Mouse (Mus musculus): ENCODE results near the gene Esyt1.
"Not testable (repeated sequence)": the region's sequence is repeated elsewhere in the genome, so short reads cannot be mapped to it uniquely, and the experiment has no call there.

Esyt1 gene

GRCm38 (mm10) chr10:128525671-128526308 is at the start of gene Esyt1:
TSS of gene Esyt1 (minus strand) at chr10:128525871.
- DNase-seq = peak; percentile 98

- DNase-seq = no peak
Observed at GRCm38 (mm10) chr10:128575063-128575462, 49.4 kb upstream of the Esyt1 start.

GRCm38 (mm10) chr10:128565788-128566531 is 40.3 kb upstream of the Esyt1 start, which contains the start of gene Pa2g4:
TSS of gene Pa2g4 (minus strand) at chr10:128565987.
- peak; percentile 99 for DNase-seq

DNA sequence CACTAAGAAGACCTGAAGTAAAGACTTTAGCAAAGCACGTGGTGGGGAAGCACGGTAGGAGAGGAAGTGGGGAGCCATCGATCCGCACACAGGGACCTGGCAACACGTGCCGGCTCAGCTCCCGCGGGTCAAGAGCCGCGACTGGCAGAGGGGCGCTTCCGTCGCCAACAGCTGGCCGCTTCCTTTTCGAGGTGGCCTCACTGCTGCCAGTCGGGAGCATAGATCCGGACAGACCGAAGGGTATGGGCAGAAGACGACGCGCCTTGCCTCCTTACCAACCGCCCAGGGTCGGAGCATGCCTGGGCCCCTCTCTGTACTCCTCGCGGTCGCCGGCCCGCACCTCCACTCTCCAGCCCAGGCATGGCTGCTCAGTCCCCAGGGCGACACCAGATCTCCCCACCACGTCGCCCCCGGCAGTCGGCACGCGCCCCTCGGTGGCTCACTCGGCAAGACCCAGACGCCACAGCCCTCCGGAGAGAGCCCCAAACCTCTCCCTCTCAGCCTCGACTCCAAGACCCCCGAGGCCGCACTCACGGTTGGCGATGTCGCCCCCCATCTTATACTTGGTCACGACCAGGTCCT is 39.6 kb upstream of the Esyt1 start:
- no peak for DNase-seq

DNA sequence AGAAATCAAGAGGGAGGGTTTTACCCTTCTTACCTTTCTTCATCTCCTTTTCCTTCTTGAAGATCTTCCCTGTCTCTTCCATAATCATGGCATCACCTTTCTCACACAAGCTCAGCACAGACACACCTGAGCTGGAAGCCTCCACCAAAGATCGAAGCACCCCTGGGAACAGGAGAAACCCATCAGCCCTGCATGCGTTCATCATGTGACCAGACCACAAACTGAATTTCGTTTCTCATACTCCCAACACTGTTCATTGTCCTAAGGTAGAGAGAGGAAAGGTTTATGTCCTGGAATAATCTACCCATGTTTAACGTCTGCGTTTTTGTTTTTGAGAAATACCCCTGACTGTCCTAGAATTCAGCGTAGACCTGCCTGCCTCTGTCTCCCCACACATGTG is 37.9 kb upstream of the Esyt1 start:
- no peak for DNase-seq

DNA sequence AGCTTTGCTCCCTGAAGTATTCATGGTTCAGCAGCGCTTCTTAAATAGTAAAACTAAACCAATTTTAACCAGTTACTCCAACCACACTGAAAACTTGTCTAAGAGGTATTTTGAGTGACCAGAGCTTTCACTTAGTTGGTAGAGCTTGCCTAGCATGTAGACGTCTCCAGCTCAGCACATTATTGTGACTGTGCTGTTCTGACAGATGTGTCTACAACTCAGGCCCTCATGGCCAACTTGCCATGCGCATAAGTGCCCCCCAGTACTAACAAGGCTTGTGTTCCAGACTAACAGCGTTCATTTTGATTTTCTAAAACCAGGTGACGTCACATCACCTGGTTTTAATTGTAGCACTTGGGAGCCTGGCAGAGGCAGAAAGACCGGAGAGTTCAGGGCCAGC is 31.3 kb upstream of the Esyt1 start:
- no peak for DNase-seq

- DNase-seq = no peak
Observed at GRCm38 (mm10) chr10:128556286-128556685, 30.6 kb upstream of the Esyt1 start.

DNA sequence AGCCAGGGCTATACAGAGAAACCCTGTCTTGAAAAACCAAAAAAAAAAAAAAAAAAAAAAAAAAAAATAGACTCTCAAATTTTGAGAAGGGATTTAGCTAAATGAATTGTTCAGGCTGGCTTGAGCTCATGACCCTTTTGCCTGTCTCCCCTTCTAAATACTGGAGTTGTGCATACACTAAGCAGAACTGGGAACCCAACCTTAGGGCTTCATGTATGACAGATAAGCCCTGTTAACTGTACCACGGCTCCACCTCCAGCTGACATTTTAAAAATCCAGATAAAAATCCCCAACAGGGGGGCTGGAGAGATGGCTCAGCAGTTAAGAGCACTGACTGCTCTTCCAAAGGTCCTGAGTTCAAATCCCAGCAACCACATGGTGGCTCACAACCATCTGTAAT is 29.9 kb upstream of the Esyt1 start:
- not testable (repeated sequence) for DNase-seq

- DNase-seq = not testable (repeated sequence)
Observed at GRCm38 (mm10) chr10:128550144-128550823, 24.6 kb upstream of the Esyt1 start.

DNA sequence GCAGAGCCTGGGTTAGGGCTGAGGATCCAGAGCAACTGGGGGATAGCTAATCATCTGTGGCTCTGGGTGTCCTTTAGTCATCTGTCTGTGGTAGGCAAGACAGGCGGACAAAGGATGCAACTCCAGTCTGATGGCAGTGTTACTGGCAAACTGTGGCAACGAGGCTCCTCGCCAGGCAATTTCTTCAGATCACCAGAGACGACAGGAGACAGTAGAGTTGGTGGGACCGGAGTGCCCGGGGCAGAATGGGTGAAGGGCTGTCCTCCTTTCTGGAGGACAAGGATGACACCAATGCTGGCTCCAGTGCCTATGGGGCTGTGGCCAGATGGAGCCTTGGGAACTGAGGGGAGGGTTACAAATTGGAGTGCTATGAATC is 24.0 kb upstream of the Esyt1 start:
- DNase-seq = peak; percentile 42

- peak; percentile 96 for DNase-seq
Observed at GRCm38 (mm10) chr10:128548947-128549681, 23.4 kb upstream of the Esyt1 start, which contains the start of gene Rpl41. TSS of gene Rpl41 (minus strand) at chr10:128549305.

GRCm38 (mm10) chr10:128548051-128548791 is 22.6 kb upstream of the Esyt1 start:
- DNase-seq = not testable (repeated sequence)

- DNase-seq = peak; percentile 98
Observed at GRCm38 (mm10) chr10:128547361-128548032, 21.8 kb upstream of the Esyt1 start, which contains the start of gene Zc3h10. TSS of gene Zc3h10 (minus strand) at chr10:128547774.

DNA sequence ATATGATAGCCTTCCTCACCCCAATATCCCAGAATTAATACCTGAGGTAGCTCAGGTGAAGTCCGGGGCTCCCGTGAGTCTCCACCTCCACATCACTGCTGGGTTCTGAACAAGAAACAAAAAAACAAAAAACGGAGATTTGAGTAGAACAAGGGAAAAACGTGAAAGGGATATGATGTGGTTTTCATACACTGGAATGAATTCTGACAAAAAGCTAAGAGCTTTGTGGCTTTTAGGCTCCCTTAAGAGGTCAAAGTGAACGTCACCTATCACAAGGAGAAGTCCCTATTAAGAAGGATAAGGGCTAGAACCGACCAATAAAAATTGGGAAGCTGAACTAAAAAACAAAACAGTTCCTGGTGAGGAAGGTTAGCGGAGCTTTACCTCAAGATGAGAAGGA is 21.1 kb upstream of the Esyt1 start:
- DNase-seq = no peak

DNA sequence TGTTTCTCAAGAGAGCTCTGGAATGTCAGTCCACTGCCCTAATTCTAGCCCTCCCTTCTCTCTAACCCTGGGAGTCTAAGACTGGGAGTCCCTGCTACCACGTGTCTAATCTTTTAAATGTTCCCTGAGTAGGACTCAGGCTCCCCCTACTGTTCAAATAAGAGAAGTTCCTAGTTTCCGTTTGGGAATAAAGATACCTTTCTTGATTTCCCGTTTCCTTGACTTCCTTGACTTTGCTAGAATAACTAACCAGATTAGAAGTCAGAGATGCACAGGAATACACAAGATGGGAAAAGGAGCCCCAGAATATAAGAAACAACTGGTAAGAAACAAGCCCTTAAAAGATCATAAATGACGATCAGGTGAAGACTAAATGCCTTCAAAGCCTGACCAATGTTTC is 20.7 kb upstream of the Esyt1 start:
- DNase-seq = peak; percentile 69

DNA sequence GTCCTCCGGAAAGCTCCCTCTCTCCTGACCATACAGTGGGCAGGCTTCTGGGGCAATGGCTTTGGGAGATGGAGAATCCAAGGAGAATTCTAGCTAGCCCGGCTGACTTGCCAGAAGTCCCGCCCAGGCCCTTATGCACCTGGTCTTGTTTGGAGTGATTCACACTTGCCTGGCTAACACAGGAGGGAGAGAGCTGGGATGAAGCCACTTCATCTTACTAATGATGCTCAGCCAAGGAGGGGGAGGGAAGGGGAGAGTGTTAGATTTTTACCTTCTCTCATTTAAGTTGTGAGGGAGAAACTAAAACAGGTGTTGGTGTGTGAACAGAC is 19.9 kb upstream of the Esyt1 start:
- DNase-seq = no peak

- DNase-seq = peak; percentile 22
Observed at GRCm38 (mm10) chr10:128544674-128545569, 19.3 kb upstream of the Esyt1 start.

GRCm38 (mm10) chr10:128544151-128544657 is 18.5 kb upstream of the Esyt1 start:
- DNase-seq = no peak

DNA sequence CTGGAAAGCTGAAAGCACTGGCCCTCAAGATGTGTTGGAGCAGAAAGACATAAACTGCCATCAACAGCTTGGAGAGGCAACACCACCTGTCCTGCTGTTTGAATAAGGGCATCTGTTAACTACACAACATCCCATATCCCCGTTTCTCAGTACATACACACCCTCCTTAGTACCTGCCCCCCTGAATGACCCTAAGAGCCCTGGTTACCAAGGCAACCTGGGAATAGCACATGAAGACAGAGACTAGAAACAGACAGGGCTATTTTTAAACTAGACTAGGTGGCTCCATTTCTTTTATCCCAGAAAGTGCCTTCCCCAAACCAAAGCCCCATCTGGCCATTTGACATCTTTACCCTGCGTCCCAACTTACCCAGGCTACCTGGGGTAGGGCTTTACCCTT is 17.4 kb upstream of the Esyt1 start:
- no peak for DNase-seq

GRCm38 (mm10) chr10:128538340-128538870 is 12.7 kb upstream of the Esyt1 start:
- DNase-seq = no peak
